Mouse (Mus musculus): ENCODE data around the gene Camk1.

GRCm38 (mm10) chr6:113301350-113301749 lies 42.4 kb downstream of the Camk1 start:
- no peak for TF ChIP-seq POLR2A (IDR thresholded peaks at IDR 0.05; ENCODE audit: low read depth, low read length)
- no peak for TF ChIP-seq CTCF (IDR thresholded peaks at IDR 0.05; ENCODE audit: extremely low read depth, insufficient read depth, insufficient read length, insufficient replicate concordance)

Data from spleen, adult 2 months (tissue).